Mouse (Mus musculus) layer of hippocampus, adult 2 months (tissue): ENCODE measurements around the gene Skap1. TPM values are rescaled to one million over a fixed set of nuclear protein-coding genes. Genes with fewer than 3 reads are reported as not detected.

Experiments used
- DNase-seq, 2 experiments: peaks; one replicate each; pipeline ENCODE4 v3.0.0; 2022; ENCODE audit warnings: low spot score in 2 of 2
- H3K27ac ChIP-seq: fragments of 200-600 bp; 2 replicates; pipeline ENCODE4 v1.8.1; 2022
- H3K4me3 ChIP-seq: fragments of 200-600 bp; 2 replicates; pipeline ENCODE4 v1.8.1; 2022; ENCODE audit warnings: mild to moderate bottlenecking
- CTCF ChIP-seq: fragments of 200-600 bp; conservative IDR thresholded peaks from 2 replicates; pipeline ENCODE4 v1.8.1; 2022; ENCODE audit warnings: antibody characterized with exemption, mild to moderate bottlenecking, moderate library complexity
- total RNA-seq, 2 experiments: library from RNA; stranded (reverse); gene quantifications; 2 replicates each; pipeline ENCODE4 v1.2.3; 2021

Gene Skap1
- total RNA-seq, 2 experiments from 2014 or later = 1.0 to 1.2 TPM

- TF ChIP-seq CTCF = 0 out of 2 replicates have a peak, but pooled peaks have one; percentile 8
- peak within 1 kb of the TSS; percentile 80 for H3K4me3 ChIP-seq
- H3K27ac ChIP-seq = peak within 1 kb of the TSS; percentile 89
- DNase-seq = peak; percentile 89 to 91
Observed at GRCm38 (mm10) chr11:96788871-96789795, 324.7 kb downstream of the Skap1 start, which contains the start of gene Cbx1. Gene Cbx1, plus strand, starts transcription at chr11:96789127.

DNA sequence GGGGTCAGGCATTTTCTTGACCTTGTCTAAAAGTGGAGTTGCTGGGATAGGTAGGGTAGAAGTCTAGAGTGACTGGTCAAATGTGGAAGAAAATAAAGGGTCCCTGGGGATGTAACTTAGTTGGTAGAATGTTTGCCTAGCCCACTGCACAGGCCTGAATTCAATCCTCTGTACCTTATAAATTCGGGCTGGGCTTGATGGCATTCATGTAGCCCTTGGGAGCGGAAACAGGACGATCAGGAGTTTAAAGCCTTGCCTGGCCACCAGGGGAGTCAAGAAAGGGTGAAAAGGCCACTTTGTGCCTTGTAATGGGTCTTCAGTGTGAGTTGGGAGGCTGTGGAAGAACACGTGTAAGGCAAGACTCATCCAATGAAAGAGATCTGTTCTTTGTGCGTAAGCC lies 325.6 kb downstream of the Skap1 start:
- TF ChIP-seq CTCF = no peak; the same call in 1 of the 2 replicates
- no peak for DNase-seq
- no peak overlapping the region for H3K27ac ChIP-seq

DNA sequence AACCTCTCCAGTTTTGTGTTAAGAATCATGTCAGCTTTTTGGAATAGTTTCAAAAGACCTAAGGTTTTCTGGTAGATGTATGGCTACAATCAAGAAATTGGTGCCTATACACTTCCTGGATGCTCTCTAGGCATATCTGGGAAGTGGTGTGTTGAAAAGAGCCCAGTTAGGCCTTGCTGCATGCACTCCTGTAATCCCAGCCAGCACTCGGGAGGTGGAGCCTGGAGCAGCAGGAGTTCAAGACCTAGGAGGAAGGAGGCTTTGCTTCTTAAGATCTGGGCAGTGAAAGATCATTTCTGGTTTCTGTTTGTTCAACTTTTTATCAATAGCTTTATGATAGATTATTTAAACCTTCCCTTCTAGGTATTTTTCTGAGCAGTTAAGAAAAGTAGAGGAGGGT lies 326.3 kb downstream of the Skap1 start:
- H3K4me3 ChIP-seq = no peak overlapping the region
- H3K27ac ChIP-seq = no peak overlapping the region
- DNase-seq = no peak
- no peak for TF ChIP-seq CTCF

More for the DNA sequence above, 325.6 kb downstream of the Skap1 start:
- peak overlapping the region; percentile 80 for H3K4me3 ChIP-seq

GRCm38 (mm10) chr11:96795491-96795890 lies 331.1 kb downstream of the Skap1 start:
- Histone ChIP-seq H3K27ac (no peak overlapping the region), H3K4me3 (no peak overlapping the region)
- DNase-seq = no peak
- no peak for TF ChIP-seq CTCF

DNA sequence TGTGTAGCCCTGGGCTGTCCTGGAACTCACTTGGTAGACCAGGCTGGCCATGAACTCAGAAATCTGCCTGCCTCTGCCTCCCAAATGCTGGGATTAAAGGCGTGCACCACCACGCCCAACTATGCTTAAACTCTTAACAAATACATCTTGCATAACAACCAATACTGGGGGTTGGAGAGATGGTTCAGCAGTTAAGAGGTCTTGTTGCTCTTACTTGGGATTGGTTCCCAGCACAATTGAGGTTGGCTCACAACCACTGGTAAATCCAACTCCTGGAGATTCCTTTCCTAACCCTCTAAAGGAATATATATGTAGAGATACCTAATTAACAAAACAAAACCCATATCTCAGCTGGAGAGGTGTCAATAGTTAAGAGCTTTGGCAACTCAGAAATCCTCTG lies 331.7 kb downstream of the Skap1 start:
- DNase-seq = no peak
- TF ChIP-seq CTCF = no peak
- Histone ChIP-seq H3K4me3 (no peak overlapping the region), H3K27ac (no peak overlapping the region)

GRCm38 (mm10) chr11:96796586-96796985 lies 332.2 kb downstream of the Skap1 start:
- Histone ChIP-seq H3K4me3 (no peak overlapping the region), H3K27ac (no peak overlapping the region)
- no peak for DNase-seq
- TF ChIP-seq CTCF = peak; percentile 60

DNA sequence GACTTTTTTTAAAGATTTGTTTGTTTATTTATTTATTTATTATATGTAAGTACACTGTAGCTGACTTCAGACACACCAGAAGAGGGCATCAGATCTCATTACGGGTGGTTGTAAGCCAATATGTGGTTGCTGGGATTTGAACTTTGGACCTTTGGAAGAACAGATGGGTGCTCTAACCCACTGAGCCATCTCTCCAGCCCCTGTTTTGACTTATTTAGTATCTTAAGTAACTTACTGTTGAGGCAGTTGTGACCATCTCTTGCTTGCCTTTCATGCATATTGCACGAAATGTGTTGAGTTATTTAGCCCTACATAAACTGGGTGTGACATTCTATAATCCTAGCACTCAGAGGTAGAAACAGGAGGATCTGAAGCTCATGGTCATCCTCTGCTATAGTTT lies 335.1 kb downstream of the Skap1 start:
- no peak overlapping the region for H3K27ac ChIP-seq
- no peak overlapping the region for H3K4me3 ChIP-seq
- DNase-seq = no peak
- no peak for TF ChIP-seq CTCF

DNA sequence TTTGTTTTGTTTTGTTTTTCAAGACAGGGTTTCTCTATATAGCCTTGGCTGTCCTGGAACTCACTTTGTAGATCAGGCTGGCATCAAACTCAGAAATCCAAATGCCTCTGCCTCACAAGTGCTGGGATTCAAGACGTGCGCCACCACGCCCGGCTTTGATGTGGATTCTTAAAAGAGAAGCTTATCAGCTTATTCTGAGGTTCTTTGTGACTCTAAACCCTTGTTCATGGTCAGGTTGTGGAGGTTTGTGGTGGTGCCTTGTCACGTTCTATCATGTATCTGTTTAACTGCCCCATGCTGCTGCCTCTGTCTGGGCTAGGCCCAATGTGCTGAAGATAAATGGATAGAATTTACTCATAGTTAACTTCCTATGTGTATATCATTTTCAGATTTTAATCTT lies 341.2 kb downstream of the Skap1 start:
- DNase-seq = no peak
- Histone ChIP-seq H3K4me3 (no peak overlapping the region), H3K27ac (no peak overlapping the region)
- TF ChIP-seq CTCF = no peak

DNA sequence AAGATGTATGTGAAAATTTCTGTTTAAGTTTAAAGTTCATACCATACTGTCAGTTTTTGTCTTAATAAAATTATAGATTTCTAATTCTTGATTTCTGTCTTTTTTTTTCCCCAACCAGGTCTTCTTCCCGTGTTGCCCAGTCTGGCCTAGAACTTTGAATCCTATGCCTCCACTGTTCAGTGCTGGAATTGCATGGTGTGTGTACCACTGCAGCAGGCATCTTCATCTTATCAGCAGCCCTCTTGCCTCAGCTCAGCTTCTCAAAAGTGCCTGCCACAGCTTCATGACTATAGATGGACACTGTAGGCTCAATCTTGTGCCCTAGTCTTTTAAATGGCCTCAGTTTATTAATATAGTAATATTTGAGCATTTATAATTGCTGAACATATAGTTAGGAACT lies 343.7 kb downstream of the Skap1 start:
- no peak overlapping the region for H3K4me3 ChIP-seq
- peak; percentile 66 for TF ChIP-seq CTCF
- no peak overlapping the region for H3K27ac ChIP-seq
- DNase-seq = no peak

Other genes starting within 250 kb of the Skap1 start
- gene Hoxb9, start 193.1 kb upstream of the Skap1 start, total RNA-seq = not detected
- gene Hoxb8, start 182.7 kb upstream of the Skap1 start, total RNA-seq = not detected
- gene Hoxb7, start 178.0 kb upstream of the Skap1 start, total RNA-seq = not detected
- gene Hoxb6, start 172.1 kb upstream of the Skap1 start, total RNA-seq = not detected
- gene Hoxb5, start 161.3 kb upstream of the Skap1 start, total RNA-seq = not detected
- not detected for gene Hoxb4, start 146.3 kb upstream of the Skap1 start, total RNA-seq
- gene Hoxb3, start 141.3 kb upstream of the Skap1 start, total RNA-seq = not detected
- not detected for gene Hoxb2, start 114.1 kb upstream of the Skap1 start, total RNA-seq
- not detected for gene Hoxb1, start 98.8 kb upstream of the Skap1 start, total RNA-seq